12 mouse cellular contexts compared by ENCODE assay signal in the genomic region with DNA sequence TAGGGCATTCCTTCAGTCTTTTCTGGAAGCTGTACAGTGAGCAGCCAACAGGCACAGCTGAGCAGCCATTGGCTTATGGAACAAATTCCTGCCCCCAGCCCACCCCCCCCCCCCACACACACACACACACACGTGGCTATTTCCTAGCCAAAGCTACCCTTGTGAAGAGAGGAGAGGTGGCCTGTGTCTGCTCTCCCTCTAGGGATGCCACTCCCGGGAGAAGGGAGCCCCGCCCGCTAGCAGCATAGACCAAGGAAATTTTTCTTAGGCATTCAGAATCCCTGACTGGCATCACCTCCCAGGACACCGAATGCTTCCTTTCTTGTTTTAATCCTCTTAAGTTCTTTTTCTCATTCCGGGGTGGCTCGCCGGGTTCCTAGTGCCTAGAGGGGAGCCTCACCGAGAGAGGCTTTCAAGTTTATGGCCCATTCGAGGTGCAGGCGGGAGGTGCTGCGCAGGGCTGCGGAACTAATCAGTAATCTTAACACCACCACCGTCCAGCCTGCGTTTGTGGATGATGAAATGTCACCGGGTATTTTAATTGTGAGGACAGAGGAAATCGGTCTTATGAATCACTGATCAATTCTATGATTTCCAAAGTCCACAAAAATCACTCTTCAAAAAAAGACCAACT. TPM values are rescaled to one million over a fixed set of nuclear protein-coding genes. Genes with fewer than 3 reads are reported as not detected.
A peak's percentile ranks its signal among the peaks of the same experiment; 100 is the strongest.
DNase-seq lines count a peak whose midpoint lies in the region; ATAC-seq and TF ChIP-seq lines count a peak whose summit lies in the region.
"Had no signal": no experiment of that assay in that cellular context is flagged by ENCODE, and none has a peak within 500 bp of the region (broad histone marks: within the 10 kb centered on the region; RNA-seq: fewer than 3 reads in every experiment).

No protein-coding gene starts in this region.

- H3K4me1 ChIP-seq in intestine, embryonic 14.5 days (replicated peaks; ENCODE audit: control insufficient read depth, insufficient read depth, low read length) = no peaks in the 10 kb centered on the region
- no peaks in the 10 kb centered on the region for H3K4me1 ChIP-seq in intestine, postnatal 0 days (replicated peaks; ENCODE audit: control insufficient read depth, insufficient read depth, low read length)
- 0 out of 2 replicates have a peak, but pooled peaks cover 4% of the 10 kb centered on the region for H3K4me1 ChIP-seq in embryonic facial prominence, embryonic 12.5 days
- no peaks in the 10 kb centered on the region for H3K4me1 ChIP-seq in hindbrain, embryonic 16.5 days (ENCODE audit: control insufficient read depth, insufficient read depth, low read depth, low read length)

- ATAC-seq in intestine, embryonic 14.5 days (replicated peaks; ENCODE audit: low FRiP score, low TSS enrichment, low read depth) = 0 out of 2 replicates have a peak, but pooled peaks have one; percentile 27
- ATAC-seq in intestine, postnatal 0 days = no peak
- ATAC-seq in embryonic facial prominence, embryonic 12.5 days (ENCODE audit: insufficient number of reproducible peaks, insufficient read depth, low FRiP score, low TSS enrichment) = no peak
- no peak for ATAC-seq in hindbrain, embryonic 16.5 days
- no peak for ATAC-seq in megakaryocyte progenitor cell, adult 5-6 weeks (replicated peaks; ENCODE audit: poor library complexity)
- ATAC-seq: CD4-positive, CD25-positive, alpha-beta regulatory T cell, adult 4 months had no signal

- no peaks in the 10 kb centered on the region for H3K36me3 ChIP-seq in intestine, embryonic 14.5 days (ENCODE audit: control insufficient read depth, insufficient read depth, low read length)
- no peaks in the 10 kb centered on the region for H3K36me3 ChIP-seq in intestine, postnatal 0 days (ENCODE audit: control insufficient read depth, insufficient read depth)
- H3K36me3 ChIP-seq in embryonic facial prominence, embryonic 12.5 days = no peaks in the 10 kb centered on the region
- no peaks in the 10 kb centered on the region for H3K36me3 ChIP-seq in hindbrain, embryonic 16.5 days (ENCODE audit: control insufficient read depth, insufficient read depth, low read length)

- no peak overlapping the region for H3K4me3 ChIP-seq in intestine, embryonic 14.5 days (ENCODE audit: low read depth, low read length)
- H3K4me3 ChIP-seq in intestine, postnatal 0 days (ENCODE audit: low read depth, low read length) = no peak overlapping the region
- H3K4me3 ChIP-seq in embryonic facial prominence, embryonic 12.5 days = 0 out of 2 replicates have a peak overlapping the region, but pooled peaks have one; percentile 5
- H3K4me3 ChIP-seq in hindbrain, embryonic 16.5 days (ENCODE audit: low read length) = no peak overlapping the region

- no peak overlapping the region for H3K27ac ChIP-seq in intestine, embryonic 14.5 days (ENCODE audit: low read depth)
- H3K27ac ChIP-seq in intestine, postnatal 0 days (ENCODE audit: low read depth, low read length) = no peak overlapping the region
- H3K27ac ChIP-seq in embryonic facial prominence, embryonic 12.5 days = no peak overlapping the region
- H3K27ac ChIP-seq in hindbrain, embryonic 16.5 days (ENCODE audit: low read depth, low read length) = no peak overlapping the region

- 4% methylated on average over 17 of the region's 17 CpGs for WGBS in intestine, embryonic 14.5 days
- WGBS in intestine, postnatal 0 days = 2% methylated on average over 17 of the region's 17 CpGs
- 2% methylated on average over 17 of the region's 17 CpGs for WGBS in embryonic facial prominence, embryonic 12.5 days
- 2% methylated on average over 17 of the region's 17 CpGs for WGBS in hindbrain, embryonic 16.5 days

- H3K9ac ChIP-seq in intestine, embryonic 14.5 days (ENCODE audit: low read length) = no peak overlapping the region
- no peak overlapping the region for H3K9ac ChIP-seq in intestine, postnatal 0 days (ENCODE audit: low read depth, low read length)
- H3K9ac ChIP-seq in embryonic facial prominence, embryonic 12.5 days = no peak overlapping the region
- no peak overlapping the region for H3K9ac ChIP-seq in hindbrain, embryonic 16.5 days (ENCODE audit: low read depth, low read length)

- DNase-seq in intestine, embryonic 14.5 days (ENCODE audit: low spot score) = no peak
- DNase-seq in neural tube, embryonic 10.5 days (ENCODE audit: extremely low spot score, low spot score) = peak; percentile 25
- DNase-seq in urinary bladder, postnatal 4 days (ENCODE audit: low spot score in 2 of 2) = no peak
- DNase-seq in cerebellum, adult 9-11 months = no peak

- peak overlapping the region; percentile 28; the same call in 1 of the 2 replicates for H3K4me2 ChIP-seq in intestine, embryonic 14.5 days (ENCODE audit: low read length)
- H3K4me2 ChIP-seq in intestine, postnatal 0 days (replicated peaks; ENCODE audit: low read depth) = no peak overlapping the region
- peak overlapping the region; percentile 39 for H3K4me2 ChIP-seq in embryonic facial prominence, embryonic 12.5 days (replicated peaks)
- H3K4me2 ChIP-seq in hindbrain, embryonic 16.5 days (ENCODE audit: low read length) = peak overlapping the region; percentile 29

- no peaks in the 10 kb centered on the region for H3K9me3 ChIP-seq in intestine, embryonic 14.5 days (ENCODE audit: control insufficient read depth, low read length)
- no peaks in the 10 kb centered on the region for H3K9me3 ChIP-seq in intestine, postnatal 0 days (ENCODE audit: control insufficient read depth)
- no peaks in the 10 kb centered on the region for H3K9me3 ChIP-seq in embryonic facial prominence, embryonic 12.5 days
- no peaks in the 10 kb centered on the region for H3K9me3 ChIP-seq in hindbrain, embryonic 16.5 days (ENCODE audit: control insufficient read depth, low read length)

- no peak for TF ChIP-seq CTCF in intestine, postnatal 0 days (IDR thresholded peaks at IDR 0.05; ENCODE audit: low read depth)

- no peaks in the 10 kb centered on the region for H3K27me3 ChIP-seq in intestine, embryonic 14.5 days (replicated peaks; ENCODE audit: control insufficient read depth, insufficient read depth, low read length)
- H3K27me3 ChIP-seq in intestine, postnatal 0 days (replicated peaks; ENCODE audit: control insufficient read depth, insufficient read depth, low read length) = peaks cover 4% of the 10 kb centered on the region; the same call in 1 of the 2 replicates
- H3K27me3 ChIP-seq in embryonic facial prominence, embryonic 12.5 days = 0 out of 2 replicates have a peak, but pooled peaks cover 5% of the 10 kb centered on the region
- no peaks in the 10 kb centered on the region; the same call in none of the 2 replicates for H3K27me3 ChIP-seq in hindbrain, embryonic 16.5 days (replicated peaks; ENCODE audit: control insufficient read depth, insufficient read depth, low read length)

RNA-seq across cellular contexts. Expression of gene Sp8, which starts 34.7 kb away (rescaled TPM):
- not detected in 2 replicates for polyA plus RNA-seq in intestine, embryonic 14.5 days (2014; fragmentation: Nextera tagmentation; extraction: Ambion mirVana)
- polyA plus RNA-seq in intestine, postnatal 0 days (2015; fragmentation: Nextera tagmentation; extraction: Ambion mirVana) = not detected in 2 replicates
- 5.1 and 5.8 TPM in 2 replicates for polyA plus RNA-seq in embryonic facial prominence, embryonic 12.5 days (2016; fragmentation: Nextera tagmentation; extraction: Ambion mirVana)
- polyA plus RNA-seq in hindbrain, embryonic 16.5 days (2015; fragmentation: Nextera tagmentation; extraction: Ambion mirVana) = 1.6 and 2.5 TPM in 2 replicates
- not detected in 2 replicates for total RNA-seq in megakaryocyte progenitor cell, adult 5-6 weeks (2015)
- not detected in 2 replicates for total RNA-seq in megakaryocyte progenitor cell, adult 5-6 weeks (2017)
- total RNA-seq: common myeloid progenitor, adult 5-6 weeks had no signal
- polyA plus RNA-seq: CD4-positive, CD25-positive, alpha-beta regulatory T cell, adult 4 months; gonadal fat pad, adult 2 months; testis, adult 2 months had no signal
